ENCODE assay signal across 25 mouse cellular contexts in the genomic region with DNA sequence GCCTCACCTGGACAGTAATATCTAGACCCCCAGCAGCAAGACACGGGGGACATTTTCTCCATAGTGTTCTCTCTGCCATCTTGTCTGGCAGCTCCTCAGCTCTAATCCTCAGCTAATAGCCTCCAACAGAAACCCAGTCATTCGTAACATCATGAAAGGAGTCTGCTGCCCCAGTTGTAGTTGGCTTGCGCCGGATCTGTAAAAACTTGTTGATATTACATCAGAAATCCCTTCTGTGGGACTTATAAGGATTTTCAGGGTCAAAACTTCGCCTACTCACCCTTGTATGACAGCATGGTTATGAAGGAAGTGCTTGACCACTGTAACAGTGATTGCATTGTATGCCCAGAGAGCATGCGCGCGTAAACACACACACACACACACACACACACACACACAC.
"Had no signal": no experiment of that assay in that cellular context is flagged by ENCODE, and none has a peak within 500 bp of the region (broad histone marks: within the 10 kb centered on the region; RNA-seq: fewer than 3 reads in every experiment).

No protein-coding gene starts in this region.

- H3K4me2 ChIP-seq: heart, embryonic 12.5 days; hindbrain, embryonic 12.5 days; hindbrain, embryonic 14.5 days; intestine, embryonic 15.5 days; limb, embryonic 12.5 days; liver, embryonic 11.5 days; liver, embryonic 13.5 days had no signal

- ATAC-seq: inflammation-experienced regulatory T-cells, adult 6 months; intestine, embryonic 15.5 days; intestine, postnatal 0 days had no signal

- H3K27me3 ChIP-seq: heart, embryonic 12.5 days; hindbrain, embryonic 12.5 days; intestine, embryonic 15.5 days; limb, embryonic 12.5 days; liver, embryonic 13.5 days had no signal

- H3K4me1 ChIP-seq: heart, embryonic 10.5 days; heart, embryonic 12.5 days; hindbrain, embryonic 10.5 days; hindbrain, embryonic 12.5 days; intestine, embryonic 15.5 days; limb, embryonic 12.5 days; liver, embryonic 13.5 days had no signal

- H3K9ac ChIP-seq: heart, embryonic 12.5 days; hindbrain, embryonic 12.5 days; hindbrain, embryonic 14.5 days; intestine, embryonic 15.5 days; limb, embryonic 12.5 days; liver, embryonic 13.5 days had no signal

- H3K4me3 ChIP-seq: gastrocnemius, adult 2 months; heart, embryonic 10.5 days; heart, embryonic 12.5 days; hindbrain, embryonic 10.5 days; hindbrain, embryonic 12.5 days; intestine, embryonic 15.5 days; left cerebral cortex, adult 2 months; limb, embryonic 10.5 days; limb, embryonic 12.5 days; liver, embryonic 13.5 days had no signal

- H3K36me3 ChIP-seq: heart, embryonic 10.5 days; heart, embryonic 12.5 days; hindbrain, embryonic 10.5 days; hindbrain, embryonic 12.5 days; intestine, embryonic 15.5 days; limb, embryonic 10.5 days; limb, embryonic 12.5 days; liver, embryonic 13.5 days had no signal

- H3K27ac ChIP-seq: gastrocnemius, adult 2 months; heart, embryonic 10.5 days; hindbrain, embryonic 10.5 days; hindbrain, embryonic 12.5 days; hindbrain, embryonic 14.5 days; intestine, embryonic 15.5 days; left cerebral cortex, adult 2 months; limb, embryonic 10.5 days; limb, embryonic 12.5 days; liver, embryonic 13.5 days had no signal

- H3K9me3 ChIP-seq: heart, embryonic 10.5 days; heart, embryonic 12.5 days; hindbrain, embryonic 10.5 days; hindbrain, embryonic 12.5 days; intestine, embryonic 15.5 days; limb, embryonic 10.5 days; limb, embryonic 12.5 days; liver, embryonic 13.5 days had no signal

- DNase-seq: gastrocnemius, adult 2 months; gastrocnemius, postnatal 10 days; gastrocnemius, postnatal 25 days; heart, postnatal 10 days; heart, postnatal 4 days; kidney, adult 18-20 months; kidney, adult 8-10 months; kidney, postnatal 10 days; kidney, postnatal 25 days; kidney, postnatal 4 days; layer of hippocampus, adult 9-11 months; liver; liver, embryonic 13.5 days had no signal
